Mouse (Mus musculus) MEL (cell line): ENCODE data around the gene Rab7. TPM values are rescaled to one million over a fixed set of nuclear protein-coding genes. Genes with fewer than 3 reads are reported as not detected.

Experiments used
- DNase-seq: peaks from one replicate; pipeline ENCODE4 v3.0.0; 2011; ENCODE audit warnings: low read depth, low spot score
- H3K27ac ChIP-seq: 2 replicates; pipeline ENCODE4 v1.5.1; 2012; ENCODE audit warnings: low read depth, mild to moderate bottlenecking, control low read depth, low read length, moderate library complexity; ENCODE audit not compliant: control insufficient read depth
- H3K27me3 ChIP-seq, 2 experiments: fragments of 150-350 bp in 1 of 2; sonication (generic) in 1 of 2; 2 replicates each; pipeline ENCODE4 v1.6.1; 2012; ENCODE audit warnings: low read length in 2 of 2, mild to moderate bottlenecking in 2 of 2, improper control_type of control experiment in 1 of 2, moderate library complexity in 1 of 2; ENCODE audit not compliant: insufficient read depth in 2 of 2, control insufficient read depth in 1 of 2
- H3K36me3 ChIP-seq, 2 experiments: 2 replicates each; pipeline ENCODE4 v1.6.1; 2012 to 2014; ENCODE audit warnings: low read length in 2 of 2, improper control_type of control experiment in 1 of 2, inconsistent platforms in 1 of 2, mild to moderate bottlenecking in 1 of 2; ENCODE audit not compliant: insufficient read depth in 2 of 2, control insufficient read depth in 1 of 2
- H3K4me1 ChIP-seq, 2 experiments: fragments of 150-350 bp in 1 of 2; sonication (generic) in 1 of 2; 2 replicates each; pipeline ENCODE4 v1.6.1; 2012; ENCODE audit warnings: low read length in 2 of 2, improper control_type of control experiment in 1 of 2, mild to moderate bottlenecking in 1 of 2; ENCODE audit not compliant: insufficient read depth in 2 of 2, control insufficient read depth in 1 of 2
- H3K4me3 ChIP-seq, 2 experiments: fragments of 150-350 bp in 1 of 2; sonication (generic) in 1 of 2; 2 replicates each; pipeline ENCODE4 v1.5.1; 2012; ENCODE audit warnings: low read depth in 2 of 2, low read length in 2 of 2, mild to moderate bottlenecking in 2 of 2, moderate library complexity in 2 of 2, control low read depth in 1 of 2, improper control_type of control experiment in 1 of 2; ENCODE audit not compliant: control insufficient read depth in 1 of 2, insufficient read depth in 1 of 2
- H3K79me2 ChIP-seq: 2 replicates; pipeline ENCODE4 v1.6.1; 2012; ENCODE audit warnings: mild to moderate bottlenecking, low read length, moderate library complexity; ENCODE audit not compliant: control insufficient read depth, poor library complexity, insufficient read depth
- H3K9ac ChIP-seq: 2 replicates; pipeline ENCODE4 v1.6.1; 2012; ENCODE audit warnings: low read depth, mild to moderate bottlenecking, control low read depth, low read length, moderate library complexity; ENCODE audit not compliant: control insufficient read depth, poor library complexity, severe bottlenecking
- H3K9me3 ChIP-seq: fragments of 150-350 bp; sonication (generic); replicated peaks from 2 replicates; pipeline ENCODE4 v1.6.1; 2012; ENCODE audit warnings: mild to moderate bottlenecking, low read length, improper control_type of control experiment, moderate library complexity; ENCODE audit not compliant: insufficient read depth
- BHLHE40 ChIP-seq: IDR thresholded peaks from 2 replicates; pipeline ENCODE4 v1.6.1; 2012; ENCODE audit warnings: low read depth, mild to moderate bottlenecking, inconsistent platforms, low read length, improper control_type of control experiment, borderline replicate concordance
- CHD2 ChIP-seq: IDR thresholded peaks from 2 replicates; pipeline ENCODE4 v1.6.1; 2011; ENCODE audit warnings: low read length, improper control_type of control experiment
- CTCF ChIP-seq, 3 experiments: IDR thresholded peaks in 2 of 3; conservative IDR thresholded peaks in 1 of 3; 2 replicates each; pipeline ENCODE4 v1.5.1; 2011 to 2012; ENCODE audit warnings: low read length in 3 of 3, low read depth in 2 of 3, mild to moderate bottlenecking in 2 of 3, improper control_type of control experiment in 1 of 3, inconsistent platforms in 1 of 3, mixed read lengths in 1 of 3, moderate library complexity in 1 of 3; ENCODE audit not compliant: control insufficient read depth in 1 of 3, insufficient read depth in 1 of 3, poor library complexity in 1 of 3, severe bottlenecking in 1 of 3
- E2F4 ChIP-seq: IDR thresholded peaks from 2 replicates; pipeline ENCODE4 v1.6.1; 2011; ENCODE audit warnings: low read depth, low read length, improper control_type of control experiment, borderline replicate concordance
- ELF1 ChIP-seq: IDR thresholded peaks from 2 replicates; pipeline ENCODE4 v1.6.1; 2014; ENCODE audit warnings: low read depth, mild to moderate bottlenecking, inconsistent platforms, low read length, improper control_type of control experiment, moderate library complexity
- EP300 ChIP-seq, 2 experiments: IDR thresholded peaks; 2 replicates each; pipeline ENCODE4 v1.6.1; 2011; ENCODE audit warnings: improper control_type of control experiment in 2 of 2, low read length in 2 of 2, low read depth in 1 of 2, mild to moderate bottlenecking in 1 of 2
- ETS1 ChIP-seq: IDR thresholded peaks from 2 replicates; pipeline ENCODE4 v1.6.1; 2012; ENCODE audit warnings: low read depth, mild to moderate bottlenecking, inconsistent platforms, low read length, improper control_type of control experiment, moderate library complexity
- GABPA ChIP-seq: IDR thresholded peaks from 2 replicates; pipeline ENCODE4 v1.6.1; 2012; ENCODE audit warnings: low read depth, mild to moderate bottlenecking, inconsistent platforms, low read length, improper control_type of control experiment, moderate library complexity
- GATA1 ChIP-seq: IDR thresholded peaks from 2 replicates; pipeline ENCODE4 v1.6.1; 2011; ENCODE audit warnings: low read depth, low read length, improper control_type of control experiment
- HCFC1 ChIP-seq: IDR thresholded peaks from 2 replicates; pipeline ENCODE4 v1.6.1; 2012; ENCODE audit warnings: low read depth, mild to moderate bottlenecking, inconsistent platforms, low read length, improper control_type of control experiment, moderate library complexity
- JUND ChIP-seq: IDR thresholded peaks from 2 replicates; pipeline ENCODE4 v1.6.1; 2011; ENCODE audit warnings: low read depth, mild to moderate bottlenecking, improper control_type of control experiment, low read length
- KAT2A ChIP-seq: conservative IDR thresholded peaks from 2 replicates; pipeline ENCODE4 v1.6.1; 2012; ENCODE audit warnings: low read depth, low read length, improper control_type of control experiment, inconsistent platforms
- MAFK ChIP-seq: IDR thresholded peaks from 2 replicates; pipeline ENCODE4 v1.6.1; 2011; ENCODE audit warnings: low read depth, mild to moderate bottlenecking, low read length, improper control_type of control experiment, borderline replicate concordance
- MAZ ChIP-seq: IDR thresholded peaks from 2 replicates; pipeline ENCODE4 v1.6.1; 2012; ENCODE audit warnings: low read depth, mild to moderate bottlenecking, inconsistent platforms, low read length, improper control_type of control experiment
- MEF2A ChIP-seq: IDR thresholded peaks from 2 replicates; pipeline ENCODE4 v1.6.1; 2014; ENCODE audit warnings: low read depth, mild to moderate bottlenecking, inconsistent platforms, low read length, improper control_type of control experiment; ENCODE audit not compliant: poor library complexity, insufficient replicate concordance, severe bottlenecking; ENCODE audit errors: extremely low read depth
- MXI1 ChIP-seq: IDR thresholded peaks from 2 replicates; pipeline ENCODE4 v1.6.1; 2011; ENCODE audit warnings: mild to moderate bottlenecking, low read depth, low read length, improper control_type of control experiment
- MYB ChIP-seq: IDR thresholded peaks from 2 replicates; pipeline ENCODE4 v1.6.1; 2011; ENCODE audit warnings: mild to moderate bottlenecking, low read depth, low read length, improper control_type of control experiment
- MYC ChIP-seq: IDR thresholded peaks from 2 replicates; pipeline ENCODE4 v1.6.1; 2011; ENCODE audit warnings: low read depth, mild to moderate bottlenecking, low read length, improper control_type of control experiment, moderate library complexity
- NELFE ChIP-seq: IDR thresholded peaks from 2 replicates; pipeline ENCODE4 v1.6.1; 2011; ENCODE audit warnings: low read depth, low read length, improper control_type of control experiment
- NRF1 ChIP-seq: IDR thresholded peaks from 2 replicates; pipeline ENCODE4 v1.6.1; 2014; ENCODE audit warnings: low read depth, mild to moderate bottlenecking, inconsistent platforms, low read length, improper control_type of control experiment, moderate library complexity; ENCODE audit not compliant: poor library complexity, insufficient read depth, severe bottlenecking
- POLR2AphosphoS2 ChIP-seq: IDR thresholded peaks from 2 replicates; pipeline ENCODE4 v1.6.1; 2011; ENCODE audit warnings: low read length, improper control_type of control experiment
- POLR2AphosphoS5 ChIP-seq: IDR thresholded peaks from 2 replicates; pipeline ENCODE4 v1.6.1; 2012; ENCODE audit warnings: low read depth, borderline replicate concordance, mild to moderate bottlenecking, inconsistent platforms, low read length, moderate library complexity, mixed read lengths
- RCOR1 ChIP-seq: IDR thresholded peaks from 2 replicates; pipeline ENCODE4 v1.6.1; 2012; ENCODE audit warnings: low read depth, mild to moderate bottlenecking, inconsistent platforms, low read length, improper control_type of control experiment
- SIN3A ChIP-seq: IDR thresholded peaks from 2 replicates; pipeline ENCODE4 v1.6.1; 2012; ENCODE audit warnings: low read length, improper control_type of control experiment, inconsistent platforms
- TAL1 ChIP-seq: IDR thresholded peaks from 2 replicates; pipeline ENCODE4 v1.6.1; 2012; ENCODE audit warnings: mild to moderate bottlenecking, inconsistent platforms, low read length, moderate library complexity, mixed read lengths
- TBP ChIP-seq: IDR thresholded peaks from 2 replicates; pipeline ENCODE4 v1.8.0; 2011; ENCODE audit warnings: low read depth, low read length, improper control_type of control experiment
- TCF12 ChIP-seq: IDR thresholded peaks from 2 replicates; pipeline ENCODE4 v1.6.1; 2014; ENCODE audit warnings: low read depth, mild to moderate bottlenecking, inconsistent platforms, low read length, improper control_type of control experiment, moderate library complexity
- UBTF ChIP-seq: IDR thresholded peaks from 2 replicates; pipeline ENCODE4 v1.6.1; 2012; ENCODE audit warnings: low read depth, mild to moderate bottlenecking, inconsistent platforms, low read length, improper control_type of control experiment, moderate library complexity, borderline replicate concordance; ENCODE audit not compliant: insufficient read depth
- USF1 ChIP-seq: IDR thresholded peaks from 2 replicates; pipeline ENCODE4 v1.6.1; 2014; ENCODE audit warnings: low read depth, mild to moderate bottlenecking, inconsistent platforms, low read length, improper control_type of control experiment, moderate library complexity
- USF2 ChIP-seq, 2 experiments: IDR thresholded peaks; 2 replicates each; pipeline ENCODE4 v1.6.1; 2011 to 2012; ENCODE audit warnings: improper control_type of control experiment in 2 of 2, low read length in 2 of 2, borderline replicate concordance in 1 of 2, inconsistent platforms in 1 of 2, low read depth in 1 of 2, mild to moderate bottlenecking in 1 of 2; ENCODE audit not compliant: insufficient read depth in 1 of 2
- ZC3H11A ChIP-seq: IDR thresholded peaks from 2 replicates; pipeline ENCODE4 v1.6.1; 2012; ENCODE audit warnings: low read depth, mild to moderate bottlenecking, inconsistent platforms, low read length, improper control_type of control experiment
- ZKSCAN1 ChIP-seq: IDR thresholded peaks from 2 replicates; pipeline ENCODE4 v1.6.1; 2012; ENCODE audit warnings: low read depth, mild to moderate bottlenecking, inconsistent platforms, low read length, improper control_type of control experiment, moderate library complexity
- ZMIZ1 ChIP-seq: IDR thresholded peaks from 2 replicates; pipeline ENCODE4 v1.6.1; 2012; ENCODE audit warnings: low read depth, mild to moderate bottlenecking, inconsistent platforms, low read length, improper control_type of control experiment, moderate library complexity
- ZNF384 ChIP-seq: IDR thresholded peaks from 2 replicates; pipeline ENCODE4 v1.6.1; 2012; ENCODE audit warnings: low read depth, mild to moderate bottlenecking, inconsistent platforms, low read length, improper control_type of control experiment
- polyA plus RNA-seq, 2 experiments: library from polyadenylated mRNA; stranded (reverse) in 1 of 2; unstranded in 1 of 2; fragments of >175 nt in 1 of 2; fragments of >200 nt in 1 of 2; gene quantifications; 2 replicates each; pipeline versions ENCODE4 v1.2.1 to v1.2.4; 2012; ENCODE audit warnings: low replicate concordance in 2 of 2, low read depth in 1 of 2; ENCODE audit not compliant: insufficient read length in 2 of 2, insufficient read depth in 1 of 2, missing spikeins in 1 of 2
- total RNA-seq: library from RNA; depleted of rRNA; stranded (reverse); fragments of 300-350 nt; gene quantifications from 2 replicates; pipeline ENCODE4 v1.2.3, GENCODE M21; 2012; rRNA removed

Gene Rab7
- total RNA-seq (47.6 and 49.6 TPM in 2 replicates), polyA plus RNA-seq (100 to 1,000 TPM; 234 to 362 TPM)

GRCm38 (mm10) chr6:88044577-88045405, at the start of gene Rab7:
Rab7 (minus strand) TSS chr6:88045270.
- H3K36me3 ChIP-seq: peaks cover 2 to 31% of the 10 kb centered on the region in 2 experiments; a peak in 3 of 4 replicates
- H3K27me3 ChIP-seq: no peaks in the 10 kb centered on the region
- H3K79me2 ChIP-seq: peaks cover 45% of the 10 kb centered on the region
- peaks cover 13 to 22% of the 10 kb centered on the region in 2 experiments for H3K4me1 ChIP-seq
- H3K27ac ChIP-seq: peak within 1 kb of the TSS; percentile 59
- no peaks in the 10 kb centered on the region for H3K9me3 ChIP-seq
- H3K4me3 ChIP-seq: peak within 1 kb of the TSS; percentile 91 to 96
- peak within 1 kb of the TSS; percentile 93 for H3K9ac ChIP-seq
- peak; percentile 97 for DNase-seq
- peak; percentile 95 for TF ChIP-seq NELFE
- TF ChIP-seq KAT2A: peak; percentile 82
- no peak for TF ChIP-seq CTCF (IDR thresholded peaks at IDR 0.05 in 2 of 3, conservative IDR thresholded peaks at IDR 0.05 in 1 of 3; ENCODE audit: control insufficient read depth in 1 of 3, insufficient read depth in 1 of 3, low read depth in 2 of 3, low read length in 3 of 3, poor library complexity in 1 of 3, severe bottlenecking in 1 of 3)
- no peak for TF ChIP-seq GATA1
- no peak for TF ChIP-seq ZKSCAN1
- TF ChIP-seq ZMIZ1: peak; percentile 80
- TF ChIP-seq SIN3A: peak; percentile 91
- TF ChIP-seq MAZ: 0 out of 2 replicates have a peak, but pooled peaks have one; percentile 43
- TF ChIP-seq TAL1: no peak
- TF ChIP-seq MAFK: no peak
- TF ChIP-seq MEF2A: no peak
- TF ChIP-seq HCFC1: peak; percentile 97
- peak in 1 of 2 experiments; percentile 31; a peak in 1 of 4 replicates for TF ChIP-seq EP300 (IDR thresholded peaks at IDR 0.05; ENCODE audit: low read depth in 1 of 2, low read length in 2 of 2)
- TF ChIP-seq MXI1: peak; percentile 82
- TF ChIP-seq ZC3H11A: no peak
- TF ChIP-seq TBP: no peak
- no peak for TF ChIP-seq ZNF384
- TF ChIP-seq MYC: no peak
- TF ChIP-seq USF1: peak; percentile 96
- no peak for TF ChIP-seq GABPA
- TF ChIP-seq UBTF: peak; percentile 78; the same call in 1 of the 2 replicates
- peak; percentile 68 for TF ChIP-seq NRF1
- peak; percentile 85 for TF ChIP-seq BHLHE40
- peak; percentile 74; the same call in 1 of the 2 replicates for TF ChIP-seq ETS1
- TF ChIP-seq POLR2AphosphoS5: no peak
- TF ChIP-seq USF2 (IDR thresholded peaks at IDR 0.05; ENCODE audit: borderline replicate concordance in 1 of 2, insufficient read depth in 1 of 2, low read depth in 1 of 2, low read length in 2 of 2): peak in 1 of 2 experiments; percentile 64; a peak in 1 of 4 replicates
- peak; percentile 87 for TF ChIP-seq ELF1
- TF ChIP-seq JUND: no peak
- peak; percentile 96 for TF ChIP-seq RCOR1
- no peak for TF ChIP-seq E2F4
- no peak for TF ChIP-seq CHD2
- TF ChIP-seq TCF12: peak; percentile 54; the same call in 1 of the 2 replicates
- no peak for TF ChIP-seq MYB
- TF ChIP-seq POLR2AphosphoS2: peak; percentile 82; the same call in 1 of the 2 replicates
